ENCODE assay signal across 8 mouse cellular contexts in genomic region chr9:116059156-116059555, GRCm38 (mm10).
DNase-seq lines count a peak whose midpoint lies in the region; ATAC-seq lines count a peak whose summit lies in the region.

No protein-coding gene starts in this region.

- DNase-seq in heart, adult 11 months, result peak; percentile 79
- no peak for DNase-seq in heart, postnatal 4 days
- DNase-seq in 3T3-L1 (ENCODE audit: low read depth, low spot score), result peak; percentile 40
- peak; percentile 27 for DNase-seq in embryonic facial prominence, embryonic 10.5 days (ENCODE audit: low spot score)
- no peak for DNase-seq in right cerebral cortex, postnatal 25 days
- DNase-seq in adrenal gland, postnatal 4 days (ENCODE audit: low spot score in 2 of 2), result no peak
- DNase-seq in kidney, adult 11 months, result no peak

- no peaks in the 10 kb centered on the region for H3K36me3 ChIP-seq in embryonic facial prominence, embryonic 10.5 days (replicated peaks)

- 72% methylated on average over 4 of the region's 4 CpGs for WGBS in embryonic facial prominence, embryonic 10.5 days

- no peak overlapping the region for H3K4me3 ChIP-seq in embryonic facial prominence, embryonic 10.5 days

- ATAC-seq in megakaryocyte progenitor cell, adult 5-6 weeks (replicated peaks; ENCODE audit: poor library complexity), result peak; percentile 89

- no peak overlapping the region for H3K27ac ChIP-seq in embryonic facial prominence, embryonic 10.5 days (replicated peaks)

- H3K4me1 ChIP-seq in embryonic facial prominence, embryonic 10.5 days, result no peaks in the 10 kb centered on the region

- no peaks in the 10 kb centered on the region for H3K27me3 ChIP-seq in embryonic facial prominence, embryonic 10.5 days (replicated peaks; ENCODE audit: low read depth, poor library complexity, severe bottlenecking)

- H3K9me3 ChIP-seq in embryonic facial prominence, embryonic 10.5 days, result no peaks in the 10 kb centered on the region

Comparison
In these comparisons a context has a peak if more than half of its experiments do, and no peak if none do; other contexts are left out.
1. DNase-seq: peak in heart, adult 11 months (single experiment), 3T3-L1 (single experiment) and embryonic facial prominence, embryonic 10.5 days (single experiment); none in heart, postnatal 4 days (single experiment), right cerebral cortex, postnatal 25 days (single experiment), adrenal gland, postnatal 4 days (0 of 2) and kidney, adult 11 months (single experiment).